Mouse (Mus musculus) limb, embryonic 10.5 days (tissue): Measurements from ENCODE around the gene Ahcyl2. TPM values are rescaled to one million over a fixed set of nuclear protein-coding genes. Genes with fewer than 3 reads are reported as not detected.

Experiments
- DNase-seq: peaks from one replicate; pipeline ENCODE4 v3.0.0-alpha.2; 2017; ENCODE audit warnings: low spot score
- H3K27ac ChIP-seq: fragments of 300-500 bp; sonication (generic); 2 replicates; pipeline ENCODE4 v1.5.1; 2016; ENCODE audit warnings: mild to moderate bottlenecking
- H3K27me3 ChIP-seq: fragments of 300-500 bp; sonication (generic); 2 replicates; pipeline ENCODE4 v1.6.1; 2016; ENCODE audit warnings: low read depth, mild to moderate bottlenecking; ENCODE audit not compliant: poor library complexity, severe bottlenecking
- H3K36me3 ChIP-seq: fragments of 300-500 bp; sonication (generic); 2 replicates; pipeline ENCODE4 v1.6.1; 2016; ENCODE audit warnings: mild to moderate bottlenecking, moderate library complexity
- H3K4me1 ChIP-seq: fragments of 300-500 bp; sonication (generic); 2 replicates; pipeline ENCODE4 v1.6.1; 2016
- H3K4me3 ChIP-seq: fragments of 300-500 bp; sonication (generic); 2 replicates; pipeline ENCODE4 v1.5.1; 2016; ENCODE audit warnings: mild to moderate bottlenecking, moderate library complexity
- H3K9me3 ChIP-seq: fragments of 300-500 bp; sonication (generic); replicated peaks from 2 replicates; pipeline ENCODE4 v1.6.1; 2016; ENCODE audit warnings: mild to moderate bottlenecking
- WGBS: fragments of 180-500 bp; shearing (Covaris S2); methylation state at CpG from one replicate; pipeline ENCODE4 v1.1.7; 2016; 5-methylcytosine and 5-hydroxymethylcytosine counted together
- polyA plus RNA-seq: library from polyadenylated mRNA; unstranded; fragments of >200 nt; fragmentation: Nextera tagmentation; extraction: Ambion mirVana; gene quantifications from 2 replicates; pipeline ENCODE4 v1.2.1, GENCODE M21; 2016

Ahcyl2 gene
- polyA plus RNA-seq: 14.1 and 15.9 TPM in 2 replicates

GRCm38 (mm10) chr6:29767813-29768660 lies at the start of gene Ahcyl2:
Gene Ahcyl2 (plus strand): TSS chr6:29768011.
- Histone ChIP-seq H3K27me3 (no peaks in the 10 kb centered on the region), H3K27ac (peak within 1 kb of the TSS; percentile 93), H3K4me1 (peaks cover 16% of the 10 kb centered on the region; the same call in 1 of the 2 replicates), H3K9me3 (no peaks in the 10 kb centered on the region), H3K36me3 (no peaks in the 10 kb centered on the region), H3K4me3 (peak within 1 kb of the TSS; percentile 91)
- DNase-seq: peak; percentile 96
- WGBS: under 1% methylated on average over 60 of the region's 61 CpGs

GRCm38 (mm10) chr6:29718894-29719329 lies 48.9 kb upstream of the Ahcyl2 start:
- peak overlapping the region; percentile 84 for H3K27ac ChIP-seq
- WGBS: 2% methylated on average over 15 of the region's 15 CpGs
- DNase-seq: peak; percentile 78
- H3K36me3 ChIP-seq: no peaks in the 10 kb centered on the region
- peak overlapping the region; percentile 48 for H3K4me3 ChIP-seq
- H3K9me3 ChIP-seq: no peaks in the 10 kb centered on the region
- peaks cover 21% of the 10 kb centered on the region for H3K27me3 ChIP-seq
- peaks cover 42% of the 10 kb centered on the region for H3K4me1 ChIP-seq

- Histone ChIP-seq H3K36me3 (no peaks in the 10 kb centered on the region), H3K9me3 (no peaks in the 10 kb centered on the region), H3K4me1 (peaks cover 36% of the 10 kb centered on the region), H3K27me3 (peaks cover 16% of the 10 kb centered on the region), H3K27ac (no peak overlapping the region), H3K4me3 (no peak overlapping the region)
- WGBS: 74% methylated on average over 2 of the region's 2 CpGs
- DNase-seq: no peak
Measured at GRCm38 (mm10) chr6:29721890-29722289, 45.9 kb upstream of the Ahcyl2 start.

- Histone ChIP-seq H3K27me3 (no peaks in the 10 kb centered on the region), H3K4me3 (no peak overlapping the region), H3K36me3 (no peaks in the 10 kb centered on the region), H3K9me3 (no peaks in the 10 kb centered on the region), H3K27ac (no peak overlapping the region), H3K4me1 (peaks cover 2% of the 10 kb centered on the region; the same call in 1 of the 2 replicates)
- 91% methylated on average over 1 of the region's 1 CpGs for WGBS
- DNase-seq: no peak
Measured at GRCm38 (mm10) chr6:29726576-29727200, 41.1 kb upstream of the Ahcyl2 start.

- Histone ChIP-seq H3K4me1 (peaks cover 7% of the 10 kb centered on the region), H3K27me3 (no peaks in the 10 kb centered on the region), H3K27ac (no peak overlapping the region), H3K9me3 (no peaks in the 10 kb centered on the region), H3K4me3 (no peak overlapping the region), H3K36me3 (no peaks in the 10 kb centered on the region)
- 85% methylated on average over 3 of the region's 3 CpGs for WGBS
- no peak for DNase-seq
Measured at GRCm38 (mm10) chr6:29728035-29728434, 39.8 kb upstream of the Ahcyl2 start.

GRCm38 (mm10) chr6:29729491-29729890 lies 38.3 kb upstream of the Ahcyl2 start:
- Histone ChIP-seq H3K27ac (no peak overlapping the region), H3K4me3 (no peak overlapping the region), H3K9me3 (no peaks in the 10 kb centered on the region), H3K36me3 (no peaks in the 10 kb centered on the region), H3K27me3 (no peaks in the 10 kb centered on the region), H3K4me1 (peaks cover 7% of the 10 kb centered on the region)
- 80% methylated on average over 1 of the region's 1 CpGs for WGBS
- no peak for DNase-seq

- peak within 1 kb of the TSS; percentile 96 for H3K4me3 ChIP-seq
- H3K27ac ChIP-seq: peak within 1 kb of the TSS; percentile 100
- no peaks in the 10 kb centered on the region for H3K27me3 ChIP-seq
- 0% methylated on average over 25 of the region's 30 CpGs for WGBS
- H3K9me3 ChIP-seq: no peaks in the 10 kb centered on the region
- peak; percentile 94 for DNase-seq
- H3K4me1 ChIP-seq: peaks cover 37% of the 10 kb centered on the region
- H3K36me3 ChIP-seq: peaks cover 23% of the 10 kb centered on the region
Measured at GRCm38 (mm10) chr6:29735336-29735688, 32.5 kb upstream of the Ahcyl2 start, which contains the start of gene Smo. Gene Smo (plus strand): TSS chr6:29735503.

GRCm38 (mm10) chr6:29735689-29736451 lies 31.9 kb upstream of the Ahcyl2 start:
- under 1% methylated on average over 75 of the region's 75 CpGs for whole genome bisulfite sequencing
- Histone ChIP-seq H3K27ac (peak overlapping the region; percentile 100), H3K9me3 (no peaks in the 10 kb centered on the region), H3K27me3 (no peaks in the 10 kb centered on the region), H3K36me3 (peaks cover 28% of the 10 kb centered on the region), H3K4me3 (peak overlapping the region; percentile 96), H3K4me1 (peaks cover 37% of the 10 kb centered on the region)
- DNase-seq: peak; percentile 84

- no peaks in the 10 kb centered on the region for H3K27me3 ChIP-seq
- peak overlapping the region; percentile 96 for H3K4me3 ChIP-seq
- peaks cover 31% of the 10 kb centered on the region for H3K36me3 ChIP-seq
- DNase-seq: no peak
- 23% methylated on average over 13 of the region's 13 CpGs for WGBS
- no peaks in the 10 kb centered on the region for H3K9me3 ChIP-seq
- H3K4me1 ChIP-seq: peaks cover 37% of the 10 kb centered on the region
- H3K27ac ChIP-seq: peak overlapping the region; percentile 100
Measured at GRCm38 (mm10) chr6:29736610-29737458, 31.0 kb upstream of the Ahcyl2 start.

GRCm38 (mm10) chr6:29751466-29752152 lies 16.2 kb upstream of the Ahcyl2 start:
- no peak overlapping the region for H3K27ac ChIP-seq
- peaks cover 5% of the 10 kb centered on the region; the same call in 1 of the 2 replicates for H3K9me3 ChIP-seq
- H3K36me3 ChIP-seq: peaks cover 53% of the 10 kb centered on the region
- H3K27me3 ChIP-seq: no peaks in the 10 kb centered on the region
- DNase-seq: no peak
- H3K4me1 ChIP-seq: no peaks in the 10 kb centered on the region
- 95% methylated on average over 3 of the region's 3 CpGs for WGBS
- no peak overlapping the region for H3K4me3 ChIP-seq

GRCm38 (mm10) chr6:29753336-29753735 lies 14.5 kb upstream of the Ahcyl2 start:
- H3K27me3 ChIP-seq: no peaks in the 10 kb centered on the region
- no peaks in the 10 kb centered on the region for H3K4me1 ChIP-seq
- H3K9me3 ChIP-seq: peaks cover 3% of the 10 kb centered on the region; the same call in 1 of the 2 replicates
- WGBS: 94% methylated on average over 11 of the region's 11 CpGs
- H3K27ac ChIP-seq: no peak overlapping the region
- DNase-seq: no peak
- peaks cover 70% of the 10 kb centered on the region for H3K36me3 ChIP-seq
- no peak overlapping the region for H3K4me3 ChIP-seq
